Mouse (Mus musculus) heart, adult 2 months (tissue): ENCODE measurements at regions not wholly inside any gene's neighbourhood (a gene's known extent, or its start where the extent isn't known, plus 50 kb on each side); places are given as distances from the start of the nearest gene placed in this dataset.

Source experiments
- EP300 ChIP-seq: fragments of 200-500 bp; IDR thresholded peaks from 2 replicates; pipeline ENCODE4 v1.6.1; 2011; ENCODE audit warnings: low read depth, low read length, control low read depth; ENCODE audit not compliant: insufficient read depth
- POLR2A ChIP-seq: fragments of 200-500 bp; IDR thresholded peaks from 2 replicates; pipeline ENCODE4 v1.6.1; 2011; ENCODE audit warnings: mild to moderate bottlenecking, low read depth, low read length, control low read depth; ENCODE audit not compliant: insufficient read depth

DNA sequence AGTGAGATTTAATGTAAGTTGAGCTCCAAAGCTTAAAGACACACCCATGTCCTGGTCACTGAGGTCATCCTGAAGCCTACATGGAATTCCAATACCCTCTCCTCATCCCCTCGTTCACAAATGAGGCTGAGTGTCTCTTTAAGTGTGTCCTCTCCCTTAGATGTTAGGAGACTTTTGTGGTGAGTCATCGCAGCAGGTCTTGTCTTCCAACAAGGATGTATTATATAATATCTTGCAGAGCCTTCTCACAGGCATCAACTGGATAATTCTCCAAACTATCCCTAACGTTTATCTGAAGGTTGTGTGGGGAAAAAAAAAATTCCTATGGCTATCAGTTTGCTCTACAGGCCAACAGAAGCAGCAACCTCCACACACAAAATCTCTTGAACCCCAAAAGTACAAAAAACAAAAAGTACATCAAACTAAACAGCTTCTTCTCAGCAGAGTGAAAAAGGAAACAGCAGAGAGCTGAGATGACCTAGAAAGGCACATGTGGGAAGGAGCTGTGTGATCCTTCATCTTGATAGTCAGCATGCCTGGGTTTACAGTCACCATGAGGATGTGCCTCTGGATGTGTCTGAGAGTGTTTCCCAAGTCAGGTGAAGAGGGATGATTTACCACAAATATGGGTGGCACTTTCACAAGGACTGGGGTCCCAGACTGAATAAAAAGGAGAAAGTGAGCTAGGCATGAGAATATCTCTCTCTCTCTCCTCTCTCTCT is 56.4 kb upstream of the Gm47985 start:
- TF ChIP-seq POLR2A (no peak), EP300 (no peak)
